Mouse (Mus musculus): Measurements from ENCODE around the gene Hdgfl2. TPM values are rescaled to one million over a fixed set of nuclear protein-coding genes. Genes with fewer than 3 reads are reported as not detected.

Hdgfl2 gene
- polyA plus RNA-seq, 1 experiment from 2014 or later: 121 TPM

DNA sequence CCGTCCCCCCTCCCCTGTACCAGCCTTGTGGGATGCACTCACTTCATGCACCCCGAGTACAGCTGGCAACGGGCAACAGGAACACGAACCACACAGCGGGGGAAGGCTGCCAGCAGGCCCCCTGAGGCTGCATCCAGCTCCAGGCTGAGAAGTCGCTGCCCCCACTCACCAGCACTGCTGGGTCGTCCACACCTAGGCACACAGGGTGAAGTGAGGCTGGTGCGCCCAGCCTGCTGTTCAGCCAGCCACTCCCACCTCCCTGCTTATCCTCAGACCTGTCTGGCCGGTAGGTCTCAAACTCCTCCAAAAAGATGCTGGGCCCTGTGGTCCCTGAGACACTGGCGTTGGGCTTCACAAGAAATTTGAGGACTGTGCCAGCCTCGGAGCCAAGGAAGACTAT lies 46.7 kb downstream of the Hdgfl2 start:
- peaks cover 28% of the 10 kb centered on the region for H3K27me3 ChIP-seq (ENCODE audit: control insufficient read depth, insufficient read depth, low read length)
- WGBS: 81% methylated on average over 11 of the region's 11 CpGs
- no peaks in the 10 kb centered on the region; the same call in 1 of the 2 replicates for H3K4me1 ChIP-seq (ENCODE audit: control insufficient read depth, insufficient read depth, low read length)
- no peak overlapping the region for H3K27ac ChIP-seq (ENCODE audit: low read depth, low read length)
- H3K9ac ChIP-seq (ENCODE audit: low read length): no peak overlapping the region
- no peaks in the 10 kb centered on the region for H3K36me3 ChIP-seq (ENCODE audit: control insufficient read depth, insufficient read depth, low read length)
- DNase-seq (ENCODE audit: low spot score, missing footprints) (no peak), ATAC-seq (ENCODE audit: low FRiP score) (no peak)
- peaks cover 9% of the 10 kb centered on the region for H3K9me3 ChIP-seq (ENCODE audit: control insufficient read depth, low read length)
- no peak overlapping the region for H3K4me3 ChIP-seq (ENCODE audit: low read depth, low read length)
- H3K4me2 ChIP-seq: no peak overlapping the region

- DNase-seq (ENCODE audit: low spot score, missing footprints) (no peak), ATAC-seq (ENCODE audit: low FRiP score) (no peak)
- no peaks in the 10 kb centered on the region for H3K36me3 ChIP-seq (ENCODE audit: control insufficient read depth, insufficient read depth, low read length)
- H3K27me3 ChIP-seq (ENCODE audit: control insufficient read depth, insufficient read depth, low read length): peaks cover 17% of the 10 kb centered on the region
- H3K27ac ChIP-seq (ENCODE audit: low read depth, low read length): no peak overlapping the region
- 92% methylated on average over 15 of the region's 15 CpGs for WGBS
- H3K4me1 ChIP-seq (ENCODE audit: control insufficient read depth, insufficient read depth, low read length): no peaks in the 10 kb centered on the region; the same call in 1 of the 2 replicates
- no peak overlapping the region for H3K4me3 ChIP-seq (ENCODE audit: low read depth, low read length)
- no peak overlapping the region for H3K4me2 ChIP-seq
- H3K9me3 ChIP-seq (ENCODE audit: control insufficient read depth, low read length): no peaks in the 10 kb centered on the region
- no peak overlapping the region for H3K9ac ChIP-seq (ENCODE audit: low read length)
Measured at GRCm38 (mm10) chr17:56128246-56128645, 48.8 kb downstream of the Hdgfl2 start.

- ATAC-seq (ENCODE audit: low FRiP score) (no peak), DNase-seq (ENCODE audit: low spot score, missing footprints) (no peak)
- Histone ChIP-seq H3K4me2 (no peak overlapping the region), H3K9me3 (ENCODE audit: control insufficient read depth, low read length) (no peaks in the 10 kb centered on the region), H3K4me3 (ENCODE audit: low read depth, low read length) (no peak overlapping the region), H3K4me1 (ENCODE audit: control insufficient read depth, insufficient read depth, low read length) (peaks cover 10% of the 10 kb centered on the region), H3K27me3 (ENCODE audit: control insufficient read depth, insufficient read depth, low read length) (no peaks in the 10 kb centered on the region; the same call in 1 of the 2 replicates), H3K27ac (ENCODE audit: low read depth, low read length) (no peak overlapping the region), H3K9ac (ENCODE audit: low read length) (no peak overlapping the region), H3K36me3 (ENCODE audit: control insufficient read depth, insufficient read depth, low read length) (no peaks in the 10 kb centered on the region)
- 95% methylated on average over 10 of the region's 10 CpGs for WGBS
Measured at GRCm38 (mm10) chr17:56131136-56131535, 51.7 kb downstream of the Hdgfl2 start.

GRCm38 (mm10) chr17:56131814-56132213 lies 52.4 kb downstream of the Hdgfl2 start:
- H3K4me3 ChIP-seq (ENCODE audit: low read depth, low read length): no peak overlapping the region
- no peak overlapping the region for H3K9ac ChIP-seq (ENCODE audit: low read length)
- no peak overlapping the region for H3K27ac ChIP-seq (ENCODE audit: low read depth, low read length)
- H3K4me1 ChIP-seq (ENCODE audit: control insufficient read depth, insufficient read depth, low read length): peaks cover 10% of the 10 kb centered on the region
- ATAC-seq (ENCODE audit: low FRiP score): no peak
- H3K27me3 ChIP-seq (ENCODE audit: control insufficient read depth, insufficient read depth, low read length): no peaks in the 10 kb centered on the region; the same call in 1 of the 2 replicates
- 36% methylated on average over 7 of the region's 7 CpGs for WGBS
- H3K4me2 ChIP-seq: no peak overlapping the region
- no peaks in the 10 kb centered on the region for H3K9me3 ChIP-seq (ENCODE audit: control insufficient read depth, low read length)
- DNase-seq (ENCODE audit: low spot score, missing footprints): peak; percentile 94
- no peaks in the 10 kb centered on the region for H3K36me3 ChIP-seq (ENCODE audit: control insufficient read depth, insufficient read depth, low read length)

DNA sequence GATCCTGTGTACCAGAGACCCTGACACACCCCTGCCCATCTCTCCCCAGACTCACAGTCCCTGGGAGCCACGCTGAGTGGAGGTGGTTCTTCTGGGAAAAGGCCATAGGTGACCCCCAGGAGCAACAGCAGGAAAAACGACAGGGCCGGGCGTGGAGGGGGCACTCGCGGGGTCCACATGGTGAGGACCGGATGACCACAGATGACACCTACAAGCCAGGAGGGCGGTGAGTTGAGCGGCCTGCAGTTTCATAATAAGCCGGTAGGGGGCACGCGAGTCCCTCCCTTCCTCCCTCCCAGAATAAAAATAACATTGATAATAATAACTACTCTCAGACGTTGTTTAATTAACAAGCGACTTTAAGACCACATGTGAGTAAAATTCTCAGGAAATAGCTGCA lies 53.2 kb downstream of the Hdgfl2 start:
- ATAC-seq (ENCODE audit: low FRiP score) (peak; percentile 16; the same call in 1 of the 2 replicates), DNase-seq (ENCODE audit: low spot score, missing footprints) (peak; percentile 98)
- 4% methylated on average over 14 of the region's 14 CpGs for WGBS
- no peak overlapping the region for H3K27ac ChIP-seq (ENCODE audit: low read depth, low read length)
- H3K36me3 ChIP-seq (ENCODE audit: control insufficient read depth, insufficient read depth, low read length): no peaks in the 10 kb centered on the region
- no peak overlapping the region for H3K9ac ChIP-seq (ENCODE audit: low read length)
- H3K9me3 ChIP-seq (ENCODE audit: control insufficient read depth, low read length): no peaks in the 10 kb centered on the region
- no peak overlapping the region for H3K4me2 ChIP-seq
- no peaks in the 10 kb centered on the region; the same call in 1 of the 2 replicates for H3K27me3 ChIP-seq (ENCODE audit: control insufficient read depth, insufficient read depth, low read length)
- no peak overlapping the region for H3K4me3 ChIP-seq (ENCODE audit: low read depth, low read length)
- peaks cover 10% of the 10 kb centered on the region for H3K4me1 ChIP-seq (ENCODE audit: control insufficient read depth, insufficient read depth, low read length)

DNA sequence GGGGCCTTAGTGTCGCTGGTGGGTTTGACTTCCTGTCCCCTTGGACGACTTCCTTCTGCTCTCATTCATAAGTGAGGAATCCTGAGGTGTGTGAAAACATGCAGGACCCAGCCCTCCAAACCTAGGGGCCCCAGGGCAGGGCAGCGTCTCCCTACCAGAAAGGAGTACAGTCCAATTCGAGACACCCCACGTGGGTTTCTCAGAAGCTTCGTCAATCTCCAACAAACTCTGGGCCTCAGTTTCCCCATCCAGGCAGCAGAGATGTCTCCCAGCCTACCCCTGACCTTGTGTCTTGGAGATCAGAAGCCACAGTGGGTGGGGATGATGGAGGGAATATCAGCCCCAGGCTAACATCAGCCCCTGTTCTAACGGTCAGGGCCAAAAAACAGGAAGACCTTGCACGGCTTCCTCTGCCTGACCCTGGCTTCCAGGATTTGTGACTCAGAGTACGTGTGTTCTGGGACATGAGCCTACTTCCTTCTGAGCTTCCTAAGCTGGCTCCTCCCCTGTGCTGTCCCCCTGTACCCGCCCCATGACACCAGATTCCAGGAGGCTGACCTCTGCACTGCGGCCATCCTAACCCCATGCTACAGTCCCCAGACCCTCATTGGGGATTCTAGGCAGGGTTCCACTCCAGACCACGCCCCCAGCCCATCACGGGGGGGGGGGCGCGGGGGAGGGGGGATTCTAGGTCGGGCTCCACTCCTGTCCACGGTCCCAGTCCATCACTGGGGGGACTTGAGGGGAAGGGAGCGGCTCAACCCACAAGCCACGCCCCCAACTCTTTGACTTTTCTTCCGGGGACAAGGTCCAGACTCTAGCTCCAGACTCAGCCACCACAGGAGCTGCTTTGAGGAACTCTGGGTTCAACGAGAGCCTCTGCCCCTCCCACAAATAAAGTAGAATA lies 54.3 kb downstream of the Hdgfl2 start:
- H3K9me3 ChIP-seq (ENCODE audit: control insufficient read depth, low read length): no peaks in the 10 kb centered on the region
- H3K4me3 ChIP-seq (ENCODE audit: low read depth, low read length): no peak overlapping the region
- H3K9ac ChIP-seq (ENCODE audit: low read length): no peak overlapping the region
- peak overlapping the region; percentile 47 for H3K4me2 ChIP-seq
- ATAC-seq (ENCODE audit: low FRiP score) (peak; percentile 35), DNase-seq (ENCODE audit: low spot score, missing footprints) (no peak)
- peaks cover 16% of the 10 kb centered on the region for H3K4me1 ChIP-seq (ENCODE audit: control insufficient read depth, insufficient read depth, low read length)
- WGBS: 22% methylated on average over 18 of the region's 21 CpGs
- peaks cover 7% of the 10 kb centered on the region for H3K27me3 ChIP-seq (ENCODE audit: control insufficient read depth, insufficient read depth, low read length)
- H3K27ac ChIP-seq (ENCODE audit: low read depth, low read length): no peak overlapping the region
- no peaks in the 10 kb centered on the region for H3K36me3 ChIP-seq (ENCODE audit: control insufficient read depth, insufficient read depth, low read length)

DNA sequence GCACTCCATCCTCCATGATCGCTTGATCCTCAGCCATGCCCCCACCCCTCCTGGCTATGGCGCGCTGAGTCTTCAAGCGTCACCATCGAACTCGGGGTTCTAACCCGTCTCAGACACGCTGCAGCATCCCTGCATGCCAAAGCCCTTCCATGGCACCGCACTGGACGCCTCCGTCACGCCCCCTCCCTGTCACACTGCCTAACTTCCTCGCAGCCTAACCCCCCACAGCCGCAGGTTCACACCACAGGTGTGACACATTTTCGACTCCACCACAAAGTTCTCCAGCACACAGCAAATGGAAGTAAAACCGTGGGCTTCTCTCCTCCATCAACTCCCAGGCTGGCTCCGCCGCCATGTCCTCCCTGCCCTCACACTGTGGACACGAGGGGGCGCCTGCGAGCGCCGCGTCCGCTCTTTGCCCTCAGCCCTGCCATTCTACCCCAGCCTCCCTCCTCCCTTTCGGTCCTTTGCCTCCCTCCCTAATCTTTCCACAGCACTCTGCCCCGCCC lies 55.1 kb downstream of the Hdgfl2 start:
- Histone ChIP-seq H3K36me3 (ENCODE audit: control insufficient read depth, insufficient read depth, low read length) (no peaks in the 10 kb centered on the region), H3K4me3 (ENCODE audit: low read depth, low read length) (no peak overlapping the region), H3K4me1 (ENCODE audit: control insufficient read depth, insufficient read depth, low read length) (peaks cover 20% of the 10 kb centered on the region), H3K27me3 (ENCODE audit: control insufficient read depth, insufficient read depth, low read length) (peaks cover 15% of the 10 kb centered on the region), H3K27ac (ENCODE audit: low read depth, low read length) (no peak overlapping the region), H3K9me3 (ENCODE audit: control insufficient read depth, low read length) (no peaks in the 10 kb centered on the region), H3K4me2 (peak overlapping the region; percentile 47), H3K9ac (ENCODE audit: low read length) (no peak overlapping the region)
- ATAC-seq (ENCODE audit: low FRiP score) (peak; percentile 34), DNase-seq (ENCODE audit: low spot score, missing footprints) (peak; percentile 96)
- under 1% methylated on average over 27 of the region's 27 CpGs for WGBS

GRCm38 (mm10) chr17:56136558-56136957 lies 57.1 kb downstream of the Hdgfl2 start:
- no peak overlapping the region for H3K27ac ChIP-seq (ENCODE audit: low read depth, low read length)
- H3K36me3 ChIP-seq (ENCODE audit: control insufficient read depth, insufficient read depth, low read length): no peaks in the 10 kb centered on the region
- peaks cover 24% of the 10 kb centered on the region for H3K4me1 ChIP-seq (ENCODE audit: control insufficient read depth, insufficient read depth, low read length)
- no peaks in the 10 kb centered on the region for H3K9me3 ChIP-seq (ENCODE audit: control insufficient read depth, low read length)
- peaks cover 33% of the 10 kb centered on the region for H3K27me3 ChIP-seq (ENCODE audit: control insufficient read depth, insufficient read depth, low read length)
- H3K9ac ChIP-seq (ENCODE audit: low read length): no peak overlapping the region
- H3K4me2 ChIP-seq: no peak overlapping the region
- WGBS: 81% methylated on average over 7 of the region's 7 CpGs
- ATAC-seq (ENCODE audit: low FRiP score) (no peak), DNase-seq (ENCODE audit: low spot score, missing footprints) (no peak)
- H3K4me3 ChIP-seq (ENCODE audit: low read depth, low read length): no peak overlapping the region
